Mouse (Mus musculus): ENCODE data around the gene Cast.

Gene Cast

DNA sequence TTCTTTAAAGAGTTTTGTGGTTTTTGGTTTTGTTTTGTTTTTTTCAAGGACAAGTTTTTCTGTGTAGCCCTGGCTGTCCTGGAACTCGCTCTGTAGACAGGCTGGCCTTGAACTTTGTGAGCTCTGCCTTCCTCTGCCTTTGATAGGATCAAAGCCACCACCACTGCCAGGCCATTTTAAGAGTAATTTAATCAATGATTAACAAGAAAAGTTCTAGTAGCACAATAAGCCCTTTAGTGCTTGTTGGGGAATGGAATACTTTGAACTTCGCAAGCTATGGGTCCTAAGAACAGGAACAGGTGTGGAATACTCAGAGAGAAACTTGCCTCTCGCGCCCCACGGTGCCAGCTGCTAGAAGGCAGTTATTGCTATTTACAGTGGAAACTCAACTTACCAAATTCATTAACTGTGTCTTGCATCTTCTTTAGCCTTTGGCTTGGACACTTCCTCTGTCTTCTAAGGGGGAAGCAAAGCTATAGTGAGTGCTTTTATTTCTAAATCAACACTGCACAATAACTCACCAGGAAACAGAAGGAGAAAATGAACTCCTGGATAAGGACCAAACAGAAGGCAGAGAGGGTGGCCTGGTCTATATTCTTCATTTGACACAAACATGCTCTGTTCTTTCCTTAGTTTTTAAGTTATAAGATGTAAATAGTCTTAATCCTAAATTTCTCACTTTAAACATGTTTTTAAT is 113.0 kb downstream of the Cast start:
- DNase-seq (ENCODE audit: low spot score), result no peak

Measured in layer of hippocampus, adult 9-10 months (tissue).